Mouse (Mus musculus) stomach, postnatal 0 days (tissue): ENCODE measurements around the gene Hist1h2aa. TPM values are rescaled to one million over a fixed set of nuclear protein-coding genes. Genes with fewer than 3 reads are reported as not detected.

Source experiments
- ATAC-seq: fragments of 200-750 bp; cut with Nextera tagmentation; 2 replicates; pipeline ENCODE4 v1.8.0; 2017; ENCODE audit not compliant: low FRiP score, low TSS enrichment
- DNase-seq: peaks from one replicate; pipeline ENCODE4 v3.0.0-alpha.2; 2016; ENCODE audit warnings: low spot score
- H3K27ac ChIP-seq: fragments of 300-500 bp; sonication (generic); replicated peaks from 2 replicates; pipeline ENCODE4 v1.5.1; 2014; ENCODE audit warnings: mild to moderate bottlenecking, control low read depth
- H3K27me3 ChIP-seq: fragments of 300-500 bp; sonication (generic); 2 replicates; pipeline ENCODE4 v1.6.1; 2014; ENCODE audit warnings: low read length; ENCODE audit not compliant: control insufficient read depth, insufficient read depth
- H3K36me3 ChIP-seq: fragments of 300-500 bp; sonication (generic); 2 replicates; pipeline ENCODE4 v1.6.1; 2014; ENCODE audit warnings: low read length, mixed read lengths; ENCODE audit not compliant: control insufficient read depth, insufficient read depth
- H3K4me1 ChIP-seq: fragments of 300-500 bp; sonication (generic); replicated peaks from 2 replicates; pipeline ENCODE4 v1.6.1; 2014; ENCODE audit warnings: antibody characterized with exemption; ENCODE audit not compliant: control insufficient read depth, insufficient read depth
- H3K4me2 ChIP-seq: fragments of 300-500 bp; sonication (generic); replicated peaks from 2 replicates; pipeline ENCODE4 v1.6.1; 2014; ENCODE audit warnings: low read depth, mild to moderate bottlenecking, control low read depth, moderate library complexity
- H3K4me3 ChIP-seq: fragments of 300-500 bp; sonication (generic); 2 replicates; pipeline ENCODE4 v1.5.1; 2014; ENCODE audit warnings: low read depth, low read length, control low read depth
- H3K9ac ChIP-seq: fragments of 300-500 bp; sonication (generic); 2 replicates; pipeline ENCODE4 v1.6.1; 2014; ENCODE audit warnings: mild to moderate bottlenecking, low read length, control low read depth, mixed read lengths
- H3K9me3 ChIP-seq: fragments of 300-500 bp; sonication (generic); 2 replicates; pipeline ENCODE4 v1.6.1; 2016; ENCODE audit warnings: low read length; ENCODE audit not compliant: control insufficient read depth
- CTCF ChIP-seq: IDR thresholded peaks from 2 replicates; pipeline ENCODE4 v1.5.1; 2016; ENCODE audit warnings: antibody characterized with exemption, low read depth, mild to moderate bottlenecking, moderate library complexity
- EP300 ChIP-seq: optimal IDR thresholded peaks from 2 replicates; pipeline ENCODE3; 2016; ENCODE audit warnings: antibody characterized with exemption
- WGBS: fragments of 180-500 bp; shearing (Covaris S2); extraction: QIAGEN DNeasy Blood & Tissue Kit; methylation state at CpG from one replicate; pipeline ENCODE4 v1.1.7; 2014; 5-methylcytosine and 5-hydroxymethylcytosine counted together
- polyA plus RNA-seq: library from polyadenylated mRNA; unstranded; fragments of >200 nt; fragmentation: Nextera tagmentation; extraction: Ambion mirVana; gene quantifications from 2 replicates; pipeline ENCODE4 v1.2.1, GENCODE M21; 2015

The Hist1h2aa gene
- not detected in 2 replicates for polyA plus RNA-seq

- Histone ChIP-seq H3K4me3 (no peak within 1 kb of the TSS), H3K9me3 (no peaks in the 10 kb centered on the region), H3K9ac (no peak within 1 kb of the TSS), H3K27ac (no peak within 1 kb of the TSS), H3K4me1 (no peaks in the 10 kb centered on the region), H3K27me3 (no peaks in the 10 kb centered on the region), H3K4me2 (no peak within 1 kb of the TSS), H3K36me3 (no peaks in the 10 kb centered on the region)
- TF ChIP-seq EP300 (no peak), CTCF (no peak)
- DNase-seq (no peak), ATAC-seq (no peak)
- WGBS: 91% methylated on average over 10 of the region's 10 CpGs
Observed at GRCm38 (mm10) chr13:23934211-23934520, at the start of gene Hist1h2aa. TSS of gene Hist1h2aa (plus strand) at chr13:23934462.

- no peaks in the 10 kb centered on the region for H3K27me3 ChIP-seq
- TF ChIP-seq EP300 (no peak), CTCF (peak; percentile 70)
- DNase-seq (peak; percentile 24), ATAC-seq (no peak)
- H3K4me2 ChIP-seq: no peak overlapping the region
- 34% methylated on average over 2 of the region's 2 CpGs for WGBS
- no peaks in the 10 kb centered on the region for H3K36me3 ChIP-seq
- no peak overlapping the region for H3K9ac ChIP-seq
- no peak overlapping the region for H3K27ac ChIP-seq
- H3K4me3 ChIP-seq: no peak overlapping the region
- no peaks in the 10 kb centered on the region for H3K4me1 ChIP-seq
- H3K9me3 ChIP-seq: no peaks in the 10 kb centered on the region
Observed at GRCm38 (mm10) chr13:23885540-23885939, 48.7 kb upstream of the Hist1h2aa start.

GRCm38 (mm10) chr13:23887026-23887725 lies 47.1 kb upstream of the Hist1h2aa start:
- TF ChIP-seq CTCF (no peak), EP300 (no peak)
- no peak overlapping the region for H3K27ac ChIP-seq
- H3K36me3 ChIP-seq: no peaks in the 10 kb centered on the region
- no peaks in the 10 kb centered on the region for H3K27me3 ChIP-seq
- H3K9me3 ChIP-seq: no peaks in the 10 kb centered on the region
- no peak overlapping the region for H3K9ac ChIP-seq
- no peak for ATAC-seq
- no peaks in the 10 kb centered on the region for H3K4me1 ChIP-seq
- no peak for DNase-seq
- H3K4me2 ChIP-seq: no peak overlapping the region
- WGBS: 78% methylated on average over 3 of the region's 3 CpGs
- no peak overlapping the region for H3K4me3 ChIP-seq

DNA sequence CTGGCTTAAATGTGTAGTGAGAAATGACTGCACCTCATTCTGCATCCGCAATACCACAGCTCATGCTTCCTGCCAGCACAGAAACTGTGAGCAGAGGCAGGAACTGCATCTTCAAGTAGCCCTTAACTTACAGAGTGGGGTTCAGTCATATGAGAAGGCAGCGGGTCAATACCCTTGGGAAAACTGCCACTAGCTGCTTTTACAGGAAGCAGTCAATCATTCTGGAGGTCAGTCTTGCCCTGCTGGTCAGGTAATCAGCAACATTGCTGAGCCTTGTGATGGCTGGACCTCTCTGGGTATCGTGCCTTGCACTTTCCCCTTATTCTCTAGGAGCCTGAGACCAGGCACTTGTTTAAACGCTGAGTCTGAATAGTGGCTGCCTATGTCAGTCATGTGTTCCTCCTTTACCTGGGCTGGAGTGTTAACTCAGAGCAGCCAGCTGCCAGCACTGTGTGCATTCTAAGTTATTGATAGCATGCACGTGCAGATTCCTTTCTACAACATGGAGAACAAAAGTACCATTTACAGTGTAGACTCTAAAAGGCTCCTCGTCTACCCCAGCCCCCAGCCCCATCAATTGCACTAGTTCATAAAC lies 45.2 kb upstream of the Hist1h2aa start:
- WGBS: 40% methylated on average over 6 of the region's 6 CpGs
- Histone ChIP-seq H3K9ac (no peak overlapping the region), H3K4me1 (no peaks in the 10 kb centered on the region), H3K9me3 (no peaks in the 10 kb centered on the region), H3K4me2 (no peak overlapping the region), H3K27ac (no peak overlapping the region), H3K36me3 (no peaks in the 10 kb centered on the region), H3K27me3 (no peaks in the 10 kb centered on the region), H3K4me3 (no peak overlapping the region)
- DNase-seq: no peak
- ATAC-seq: no peak
- TF ChIP-seq CTCF (no peak), EP300 (no peak)

GRCm38 (mm10) chr13:23892592-23893268 lies 41.5 kb upstream of the Hist1h2aa start:
- no peak overlapping the region for H3K4me2 ChIP-seq
- ATAC-seq: no peak
- no peak for DNase-seq
- H3K36me3 ChIP-seq: no peaks in the 10 kb centered on the region
- H3K27ac ChIP-seq: no peak overlapping the region
- TF ChIP-seq EP300 (no peak), CTCF (no peak)
- no peaks in the 10 kb centered on the region for H3K9me3 ChIP-seq
- WGBS: 35% methylated on average over 9 of the region's 9 CpGs
- H3K9ac ChIP-seq: no peak overlapping the region
- H3K4me3 ChIP-seq: no peak overlapping the region
- H3K27me3 ChIP-seq: no peaks in the 10 kb centered on the region
- no peaks in the 10 kb centered on the region for H3K4me1 ChIP-seq

DNA sequence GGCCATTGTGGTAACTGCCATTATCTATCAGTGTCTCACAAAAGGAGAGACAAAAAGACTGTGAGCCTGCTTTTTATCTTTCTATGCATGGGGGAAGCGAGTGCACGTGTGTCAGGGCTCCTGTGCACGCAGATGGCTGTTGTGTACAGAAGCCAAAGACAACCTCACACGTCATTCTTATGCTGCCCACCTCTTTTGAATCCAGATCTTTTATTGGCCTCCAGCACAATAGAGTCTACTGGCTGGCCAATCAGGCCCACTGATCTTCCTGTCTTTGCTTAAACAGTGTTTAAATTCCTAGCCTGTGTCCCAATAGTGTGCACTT lies 41.0 kb upstream of the Hist1h2aa start:
- no peak overlapping the region for H3K27ac ChIP-seq
- no peaks in the 10 kb centered on the region for H3K9me3 ChIP-seq
- no peak overlapping the region for H3K9ac ChIP-seq
- no peak overlapping the region for H3K4me2 ChIP-seq
- ATAC-seq: no peak
- no peak overlapping the region for H3K4me3 ChIP-seq
- no peaks in the 10 kb centered on the region for H3K36me3 ChIP-seq
- no peak for DNase-seq
- no peaks in the 10 kb centered on the region for H3K27me3 ChIP-seq
- no peaks in the 10 kb centered on the region for H3K4me1 ChIP-seq
- 52% methylated on average over 4 of the region's 4 CpGs for WGBS
- TF ChIP-seq CTCF: no peak
- TF ChIP-seq EP300: no peak
